Mouse (Mus musculus) intestine, postnatal 0 days (tissue): ENCODE measurements around the gene Nsf. TPM values are rescaled to one million over a fixed set of nuclear protein-coding genes. Genes with fewer than 3 reads are reported as not detected.

Experiments used
- ATAC-seq: fragments of 200-750 bp; cut with Nextera tagmentation; 2 replicates; pipeline ENCODE4 v1.8.0; 2017; ENCODE audit warnings: mild to moderate bottlenecking, moderate TSS enrichment, moderate library complexity
- H3K27ac ChIP-seq: fragments of 300-500 bp; sonication (generic); 2 replicates; pipeline ENCODE4 v1.5.1; 2014; ENCODE audit warnings: mild to moderate bottlenecking, low read depth, low read length, moderate library complexity
- H3K27me3 ChIP-seq: fragments of 300-500 bp; sonication (generic); replicated peaks from 2 replicates; pipeline ENCODE4 v1.6.1; 2014; ENCODE audit warnings: low read length, mixed read lengths; ENCODE audit not compliant: control insufficient read depth, insufficient read depth
- H3K36me3 ChIP-seq: fragments of 300-500 bp; sonication (generic); 2 replicates; pipeline ENCODE4 v1.6.1; 2014; ENCODE audit warnings: mild to moderate bottlenecking, moderate library complexity; ENCODE audit not compliant: control insufficient read depth, insufficient read depth
- H3K4me1 ChIP-seq: fragments of 300-500 bp; sonication (generic); replicated peaks from 2 replicates; pipeline ENCODE4 v1.6.1; 2014; ENCODE audit warnings: antibody characterized with exemption, low read length, mixed read lengths; ENCODE audit not compliant: control insufficient read depth, insufficient read depth
- H3K4me2 ChIP-seq: fragments of 300-500 bp; sonication (generic); replicated peaks from 2 replicates; pipeline ENCODE4 v1.6.1; 2014; ENCODE audit warnings: low read depth, mild to moderate bottlenecking, moderate library complexity
- H3K4me3 ChIP-seq: fragments of 300-500 bp; sonication (generic); 2 replicates; pipeline ENCODE4 v1.5.1; 2014; ENCODE audit warnings: low read depth, low read length
- H3K9ac ChIP-seq: fragments of 300-500 bp; sonication (generic); 2 replicates; pipeline ENCODE4 v1.6.1; 2014; ENCODE audit warnings: mild to moderate bottlenecking, low read depth, low read length
- H3K9me3 ChIP-seq: fragments of 300-500 bp; sonication (generic); 2 replicates; pipeline ENCODE4 v1.6.1; 2016; ENCODE audit warnings: mixed run types; ENCODE audit not compliant: control insufficient read depth
- CTCF ChIP-seq: sonication (generic); IDR thresholded peaks from 2 replicates; pipeline ENCODE4 v1.5.1; 2016; ENCODE audit warnings: low read depth, mild to moderate bottlenecking, control low read depth, antibody characterized with exemption, moderate library complexity
- WGBS: fragments of 180-500 bp; shearing (Covaris S2); extraction: QIAGEN DNeasy Blood & Tissue Kit; methylation state at CpG from one replicate; pipeline ENCODE4 v1.1.7; 2014; 5-methylcytosine and 5-hydroxymethylcytosine counted together
- polyA plus RNA-seq: library from polyadenylated mRNA; unstranded; fragments of >200 nt; fragmentation: Nextera tagmentation; extraction: Ambion mirVana; gene quantifications from 2 replicates; pipeline ENCODE4 v1.2.1, GENCODE M21; 2015

Gene Nsf
- polyA plus RNA-seq, 1 experiment from 2014 or later: 41.4 TPM

DNA sequence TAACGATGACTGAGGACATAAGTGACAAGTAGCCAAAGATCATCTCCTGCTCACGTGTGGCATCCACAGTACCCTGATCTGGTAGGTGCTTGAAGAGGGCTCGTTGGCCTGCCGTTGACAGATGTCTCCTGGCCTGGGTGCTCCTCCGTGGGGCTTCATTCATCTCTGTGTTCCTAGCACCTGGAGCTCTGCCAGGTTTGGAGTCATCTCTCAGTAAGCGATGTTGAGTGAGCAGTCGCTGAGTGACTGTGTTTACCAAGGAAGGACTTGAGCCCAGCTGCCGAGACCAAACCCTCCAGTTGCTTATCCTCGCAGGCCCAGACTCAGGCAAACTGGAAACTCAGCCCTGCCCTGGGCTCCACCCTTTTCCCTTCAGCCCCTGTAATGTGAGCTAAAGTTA, 152.7 kb downstream of the Nsf start:
- Histone ChIP-seq H3K27me3 (peaks cover 4% of the 10 kb centered on the region; the same call in 1 of the 2 replicates), H3K36me3 (no peaks in the 10 kb centered on the region), H3K4me1 (peaks cover 11% of the 10 kb centered on the region; the same call in 1 of the 2 replicates), H3K4me3 (no peak overlapping the region), H3K4me2 (no peak overlapping the region), H3K9ac (no peak overlapping the region), H3K27ac (no peak overlapping the region), H3K9me3 (peaks cover 3% of the 10 kb centered on the region; the same call in 1 of the 2 replicates)
- TF ChIP-seq CTCF: no peak
- peak; percentile 31 for ATAC-seq
- WGBS: 25% methylated on average over 9 of the region's 9 CpGs

DNA sequence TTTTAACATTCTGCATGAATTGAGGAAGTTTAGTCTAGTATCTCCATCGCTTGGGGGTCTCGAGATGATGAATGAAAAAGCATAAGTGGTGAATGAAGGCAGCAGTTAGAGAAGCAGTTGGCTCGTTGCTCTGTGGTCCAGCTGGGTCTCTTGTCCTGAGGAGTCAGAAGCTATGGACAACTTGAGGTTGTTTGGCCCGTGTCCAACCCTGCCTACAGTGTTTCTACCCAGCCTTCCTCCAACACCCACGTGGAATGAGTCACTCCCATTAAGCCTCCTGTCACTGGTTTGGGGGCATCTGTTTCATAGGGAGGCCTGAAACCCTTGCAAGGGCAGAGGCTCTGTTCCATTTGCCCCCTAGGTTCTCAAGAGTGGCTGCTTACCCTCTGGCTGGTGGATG, 163.9 kb downstream of the Nsf start:
- Histone ChIP-seq H3K4me3 (no peak overlapping the region), H3K9me3 (no peaks in the 10 kb centered on the region), H3K4me1 (no peaks in the 10 kb centered on the region), H3K27me3 (peaks cover 6% of the 10 kb centered on the region; the same call in 1 of the 2 replicates), H3K4me2 (no peak overlapping the region), H3K36me3 (no peaks in the 10 kb centered on the region), H3K9ac (no peak overlapping the region), H3K27ac (no peak overlapping the region)
- TF ChIP-seq CTCF: no peak
- no peak for ATAC-seq
- WGBS: 54% methylated on average over 5 of the region's 5 CpGs

DNA sequence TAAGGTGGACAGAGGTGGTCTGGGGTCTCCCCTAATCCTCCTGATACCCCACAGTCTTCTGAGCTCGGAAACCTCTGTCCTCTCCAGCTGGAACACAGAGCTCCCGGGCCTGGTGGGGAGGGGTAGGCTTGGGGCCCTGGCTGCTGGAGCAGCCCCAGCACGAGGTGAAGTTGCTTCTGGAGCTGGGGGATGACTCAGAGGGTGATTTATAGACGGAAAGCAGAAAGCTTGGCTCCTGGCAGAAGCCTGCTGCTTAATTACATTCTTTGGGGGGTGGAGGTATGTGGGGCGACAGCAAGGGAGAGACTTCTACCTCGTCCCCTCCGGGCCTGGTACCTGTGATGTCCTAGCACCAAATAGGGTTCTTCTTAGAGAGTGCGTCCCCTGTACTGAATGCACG, 173.7 kb downstream of the Nsf start:
- ATAC-seq: no peak
- H3K4me2 ChIP-seq: no peak overlapping the region
- peaks cover 26% of the 10 kb centered on the region for H3K27me3 ChIP-seq
- no peaks in the 10 kb centered on the region for H3K36me3 ChIP-seq
- 43% methylated on average over 9 of the region's 9 CpGs for WGBS
- no peak overlapping the region for H3K4me3 ChIP-seq
- H3K4me1 ChIP-seq: no peaks in the 10 kb centered on the region
- H3K27ac ChIP-seq: no peak overlapping the region
- H3K9ac ChIP-seq: no peak overlapping the region
- H3K9me3 ChIP-seq: no peaks in the 10 kb centered on the region
- no peak for TF ChIP-seq CTCF

DNA sequence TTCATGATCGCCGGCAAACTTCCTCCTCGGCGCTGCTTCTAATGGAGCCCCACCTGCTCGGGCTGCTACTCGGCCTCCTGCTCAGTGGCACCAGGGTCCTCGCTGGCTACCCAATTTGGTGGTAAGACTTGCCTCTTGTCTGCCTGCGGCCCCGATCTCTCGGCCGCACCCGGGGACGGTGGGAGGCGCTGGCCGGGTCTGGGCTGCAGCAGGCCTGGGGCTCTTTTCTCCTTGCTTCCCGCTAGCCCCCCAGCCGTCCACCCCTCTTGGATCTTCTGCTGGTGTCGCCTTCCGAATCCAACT, 179.7 kb downstream of the Nsf start:
- Histone ChIP-seq H3K4me1 (no peaks in the 10 kb centered on the region), H3K4me2 (peak overlapping the region; percentile 67), H3K27me3 (peaks cover 81% of the 10 kb centered on the region), H3K27ac (no peak overlapping the region), H3K36me3 (no peaks in the 10 kb centered on the region), H3K9me3 (no peaks in the 10 kb centered on the region), H3K9ac (no peak overlapping the region), H3K4me3 (peak overlapping the region; percentile 36)
- ATAC-seq: no peak; the same call in 1 of the 2 replicates
- TF ChIP-seq CTCF: no peak
- 2% methylated on average over 19 of the region's 19 CpGs for WGBS

DNA sequence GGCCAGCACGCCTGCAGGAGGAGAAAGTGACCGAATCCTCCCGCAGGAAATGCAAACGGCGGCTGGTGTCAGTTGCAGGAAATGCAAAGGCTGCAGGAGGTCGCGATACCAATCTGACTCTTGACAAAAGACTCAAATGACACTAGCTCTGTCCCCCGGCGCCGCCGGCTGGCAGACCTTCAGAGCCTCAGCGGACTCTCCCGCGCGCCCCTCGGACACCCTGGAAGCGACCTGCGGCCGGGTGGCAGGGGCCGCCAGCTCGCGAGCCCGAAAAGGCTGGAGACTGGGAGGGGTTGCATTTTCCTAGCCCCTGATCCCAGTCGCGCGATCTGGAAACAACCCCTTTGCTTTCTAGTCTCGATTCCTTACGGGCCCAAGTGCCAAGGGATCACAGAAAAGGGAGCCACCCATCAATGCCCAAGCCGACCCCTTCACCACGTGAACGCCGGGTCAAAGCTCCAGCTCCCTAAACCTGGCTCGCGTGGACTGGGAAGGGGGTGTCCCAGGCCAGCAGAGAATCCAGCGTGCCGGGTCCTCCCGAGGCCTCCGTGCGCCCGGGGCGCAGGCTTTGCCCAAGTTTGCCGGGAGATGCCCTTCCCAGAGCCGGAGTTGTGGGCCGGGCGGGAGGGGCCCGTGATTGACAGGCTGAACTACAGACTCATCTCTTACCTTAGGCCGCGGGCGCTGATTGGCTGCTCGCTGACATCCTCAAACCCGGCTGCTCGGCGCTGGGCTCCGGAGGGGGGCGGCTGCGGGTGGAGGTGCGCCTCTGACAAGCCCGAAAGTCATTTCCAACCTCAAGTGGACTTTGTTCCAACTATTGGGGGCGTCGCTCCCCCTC, 180.2 kb downstream of the Nsf start, which contains the start of gene Wnt3:
Gene Wnt3 (plus strand): TSS at position 764 of the 841 bp plus-strand sequence.
- H3K27me3 ChIP-seq: peaks cover 85% of the 10 kb centered on the region
- peak within 1 kb of the TSS; percentile 36 for H3K4me3 ChIP-seq
- no peak within 1 kb of the TSS for H3K27ac ChIP-seq
- ATAC-seq: no peak; the same call in 1 of the 2 replicates
- no peaks in the 10 kb centered on the region for H3K4me1 ChIP-seq
- TF ChIP-seq CTCF: no peak
- no peaks in the 10 kb centered on the region for H3K9me3 ChIP-seq
- H3K36me3 ChIP-seq: no peaks in the 10 kb centered on the region
- H3K4me2 ChIP-seq: peak within 1 kb of the TSS; percentile 67
- H3K9ac ChIP-seq: no peak within 1 kb of the TSS
- WGBS: 1% methylated on average over 60 of the region's 60 CpGs

DNA sequence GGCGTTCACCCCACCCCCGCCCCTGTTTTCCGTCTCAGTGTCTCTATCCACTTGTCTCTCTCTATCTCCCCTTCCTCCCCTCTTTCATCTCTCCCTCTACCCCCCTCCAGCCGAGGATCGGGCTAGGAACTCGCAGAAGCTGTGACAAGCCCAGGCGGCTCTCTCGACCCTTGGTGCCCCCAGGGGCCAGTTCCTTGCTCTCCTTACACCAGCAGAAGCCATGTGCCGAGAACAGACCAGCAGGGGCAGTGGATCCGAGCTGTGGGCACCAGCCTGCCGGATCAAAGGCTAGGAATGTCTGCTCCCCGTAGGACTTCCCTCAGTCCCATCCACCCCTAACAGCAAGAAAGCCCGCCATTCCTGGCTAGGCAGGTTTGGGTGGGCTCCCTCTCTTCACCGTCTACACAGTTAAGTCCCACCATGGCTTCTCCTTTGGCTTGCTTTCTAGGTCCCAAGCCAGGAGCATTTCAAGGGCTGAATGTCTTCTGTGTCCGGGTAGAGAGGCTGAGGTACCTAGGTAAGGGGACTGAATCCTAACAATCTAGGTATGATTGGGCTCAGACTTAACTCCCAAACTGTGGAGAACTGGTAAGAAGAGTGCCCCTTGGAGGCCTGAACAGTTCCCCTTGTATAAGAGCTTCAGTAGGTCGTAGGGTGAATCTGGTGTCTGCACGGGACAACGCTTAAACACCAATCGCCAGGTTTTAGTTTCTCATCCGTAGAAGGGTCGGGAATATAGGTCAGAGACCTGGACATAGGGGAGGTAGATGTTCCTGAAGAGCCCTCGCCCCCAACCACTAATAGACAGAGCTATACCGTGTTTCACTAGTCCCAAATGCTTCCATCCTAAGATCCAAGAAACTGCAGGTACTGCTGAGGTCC, 181.1 kb downstream of the Nsf start:
- Histone ChIP-seq H3K36me3 (no peaks in the 10 kb centered on the region), H3K27ac (no peak overlapping the region), H3K9ac (no peak overlapping the region), H3K4me2 (peak overlapping the region; percentile 67), H3K4me1 (no peaks in the 10 kb centered on the region), H3K27me3 (peaks cover 88% of the 10 kb centered on the region), H3K9me3 (no peaks in the 10 kb centered on the region), H3K4me3 (peak overlapping the region; percentile 36)
- 2% methylated on average over 23 of the region's 23 CpGs for WGBS
- TF ChIP-seq CTCF: no peak
- ATAC-seq: no peak

Other genes starting within 250 kb of the Nsf start
- 0.03 and 0.09 TPM in 2 replicates for gene Wnt9b, start 204.2 kb downstream of the Nsf start, polyA plus RNA-seq
- 0.51 and 0.55 TPM in 2 replicates for gene Wnt3, start 179.9 kb downstream of the Nsf start, polyA plus RNA-seq
- gene Arf2, start 12.7 kb upstream of the Nsf start, polyA plus RNA-seq: 33.4 and 35.4 TPM in 2 replicates
- not detected in 2 replicates for gene Crhr1, start 178.8 kb upstream of the Nsf start, polyA plus RNA-seq
- gene Sppl2c, start 232.3 kb upstream of the Nsf start, polyA plus RNA-seq: not detected in 2 replicates